Mouse (Mus musculus): ENCODE measurements around the gene Cenpk. TPM values are rescaled to one million over a fixed set of nuclear protein-coding genes. Genes with fewer than 3 reads are reported as not detected.
A peak's percentile ranks its signal among the peaks of the same experiment; 100 is the strongest.

Gene Cenpk
- polyA plus RNA-seq, 1 experiment from 2014 or later: 38.9 TPM

DNA sequence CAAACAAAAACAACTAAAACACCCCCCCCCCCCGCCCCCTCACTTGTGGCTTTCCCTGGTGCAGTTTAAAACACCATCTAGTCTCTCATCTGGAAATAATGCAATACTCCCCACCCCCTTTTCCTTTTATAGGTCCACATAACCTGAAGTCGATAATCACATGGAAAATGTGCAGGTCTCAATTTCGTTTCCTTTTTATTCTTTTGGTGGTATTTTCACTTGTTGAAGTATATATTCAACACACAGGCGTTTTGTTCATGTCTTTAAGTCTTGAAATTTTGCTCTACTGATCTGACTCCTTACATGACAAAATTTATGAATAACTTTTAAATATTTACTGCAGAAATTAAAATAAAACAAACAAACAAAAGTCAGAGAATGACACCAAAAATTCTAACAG is 57.9 kb downstream of the Cenpk start:
- H3K9ac ChIP-seq: peak overlapping the region; percentile 54
- no peak for ATAC-seq (replicated peaks; ENCODE audit: insufficient number of reproducible peaks, insufficient read depth, low FRiP score, low read depth)
- H3K27ac ChIP-seq: peak overlapping the region; percentile 97
- H3K4me3 ChIP-seq: peak overlapping the region; percentile 58
- under 1% methylated on average over 4 of the region's 4 CpGs for WGBS
- H3K27me3 ChIP-seq: no peaks in the 10 kb centered on the region
- H3K4me1 ChIP-seq (replicated peaks): 0 out of 2 replicates have a peak, but pooled peaks cover 5% of the 10 kb centered on the region
- H3K4me2 ChIP-seq: peak overlapping the region; percentile 64
- H3K36me3 ChIP-seq: no peaks in the 10 kb centered on the region
- no peaks in the 10 kb centered on the region for H3K9me3 ChIP-seq (replicated peaks)

- peak overlapping the region; percentile 58 for H3K4me3 ChIP-seq
- peak overlapping the region; percentile 59 for H3K9ac ChIP-seq
- no peaks in the 10 kb centered on the region for H3K27me3 ChIP-seq
- H3K36me3 ChIP-seq: no peaks in the 10 kb centered on the region
- H3K9me3 ChIP-seq (replicated peaks): no peaks in the 10 kb centered on the region
- WGBS: 0% methylated on average over 10 of the region's 10 CpGs
- 0 out of 2 replicates have a peak, but pooled peaks cover 5% of the 10 kb centered on the region for H3K4me1 ChIP-seq (replicated peaks)
- peak; percentile 94 for ATAC-seq (replicated peaks; ENCODE audit: insufficient number of reproducible peaks, insufficient read depth, low FRiP score, low read depth)
- H3K4me2 ChIP-seq: peak overlapping the region; percentile 64
- H3K27ac ChIP-seq: peak overlapping the region; percentile 97
These were observed 58.5 kb downstream of the Cenpk start for GRCm38 (mm10) chr13:104286897-104287309.

GRCm38 (mm10) chr13:104287366-104288225 is 59.2 kb downstream of the Cenpk start, which contains the start of gene Adamts6:
Gene Adamts6, plus strand, starts transcription at chr13:104287835.
- Histone ChIP-seq H3K36me3 (no peaks in the 10 kb centered on the region), H3K27ac (peak within 1 kb of the TSS; percentile 97), H3K4me3 (peak within 1 kb of the TSS; percentile 58), H3K4me1 (replicated peaks) (0 out of 2 replicates have a peak, but pooled peaks cover 5% of the 10 kb centered on the region), H3K4me2 (peak within 1 kb of the TSS; percentile 64), H3K27me3 (no peaks in the 10 kb centered on the region), H3K9me3 (replicated peaks) (no peaks in the 10 kb centered on the region), H3K9ac (peak within 1 kb of the TSS; percentile 59)
- ATAC-seq (replicated peaks; ENCODE audit: insufficient number of reproducible peaks, insufficient read depth, low FRiP score, low read depth): no peak
- WGBS: 1% methylated on average over 23 of the region's 23 CpGs

DNA sequence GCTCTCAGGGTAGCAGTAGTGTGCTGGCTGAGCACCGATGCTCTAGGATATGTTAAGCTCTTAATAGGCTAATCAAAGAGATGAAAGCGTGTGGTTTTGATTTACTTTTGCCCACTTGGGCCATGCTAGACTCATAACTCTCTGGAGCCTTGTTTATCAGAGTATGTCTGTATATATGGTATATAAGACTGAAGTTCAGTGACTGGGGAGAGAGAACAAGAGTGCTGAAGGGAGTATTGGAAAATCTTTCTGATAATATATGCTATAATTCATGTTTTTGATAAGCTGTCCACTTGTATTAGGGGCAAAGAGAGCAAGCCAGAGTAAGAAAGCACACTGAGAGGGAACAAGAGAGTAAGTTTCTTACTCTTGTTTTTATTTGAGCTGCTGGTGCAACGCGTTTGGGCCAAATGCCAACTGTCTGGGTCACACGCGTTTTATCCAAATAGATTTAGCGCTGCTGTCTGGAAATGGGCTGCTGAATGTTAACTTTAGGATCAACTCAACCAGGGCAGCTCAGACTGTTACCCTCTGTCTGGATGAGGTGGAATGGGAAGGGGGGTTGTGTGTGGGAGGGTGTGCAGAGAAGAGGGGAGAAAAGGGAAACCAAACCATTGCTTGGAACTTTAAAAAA is 59.9 kb downstream of the Cenpk start:
- peak overlapping the region; percentile 59 for H3K9ac ChIP-seq
- ATAC-seq (replicated peaks; ENCODE audit: insufficient number of reproducible peaks, insufficient read depth, low FRiP score, low read depth): no peak
- H3K4me2 ChIP-seq: peak overlapping the region; percentile 64
- no peaks in the 10 kb centered on the region for H3K9me3 ChIP-seq (replicated peaks)
- no peaks in the 10 kb centered on the region for H3K27me3 ChIP-seq
- no peaks in the 10 kb centered on the region for H3K36me3 ChIP-seq
- peak overlapping the region; percentile 97 for H3K27ac ChIP-seq
- 1% methylated on average over 7 of the region's 7 CpGs for WGBS
- 0 out of 2 replicates have a peak, but pooled peaks cover 5% of the 10 kb centered on the region for H3K4me1 ChIP-seq (replicated peaks)
- H3K4me3 ChIP-seq: peak overlapping the region; percentile 58

- H3K4me1 ChIP-seq (replicated peaks): 0 out of 2 replicates have a peak, but pooled peaks cover 5% of the 10 kb centered on the region
- no peaks in the 10 kb centered on the region for H3K27me3 ChIP-seq
- ATAC-seq (replicated peaks; ENCODE audit: insufficient number of reproducible peaks, insufficient read depth, low FRiP score, low read depth): no peak
- peak overlapping the region; percentile 58 for H3K4me3 ChIP-seq
- H3K4me2 ChIP-seq: peak overlapping the region; percentile 64
- peak overlapping the region; percentile 97; the same call in 1 of the 2 replicates for H3K27ac ChIP-seq
- no peak overlapping the region for H3K9ac ChIP-seq
- H3K9me3 ChIP-seq (replicated peaks): no peaks in the 10 kb centered on the region
- H3K36me3 ChIP-seq: no peaks in the 10 kb centered on the region
These were observed 60.8 kb downstream of the Cenpk start for GRCm38 (mm10) chr13:104289176-104289575.

DNA sequence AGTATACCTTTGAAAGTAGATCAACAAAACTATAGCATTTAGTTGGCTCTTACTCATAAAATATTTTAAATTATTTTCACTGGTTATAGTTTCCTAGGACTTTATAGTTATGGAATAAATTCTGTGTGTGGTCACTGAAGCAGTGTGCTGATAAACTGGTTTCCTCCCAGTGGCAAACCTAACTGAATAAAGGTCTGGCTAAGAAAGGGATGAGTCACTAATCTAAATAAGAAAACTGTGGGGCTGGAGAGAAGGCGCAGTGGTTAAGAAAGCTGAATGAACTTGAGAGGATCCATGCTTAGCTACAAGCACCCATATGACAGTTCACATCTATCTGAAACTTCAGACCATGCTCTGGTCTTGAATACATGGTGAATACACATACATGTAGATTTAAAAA is 67.1 kb downstream of the Cenpk start:
- peaks cover 4% of the 10 kb centered on the region; the same call in 1 of the 2 replicates for H3K4me1 ChIP-seq (replicated peaks)
- no peak for ATAC-seq (replicated peaks; ENCODE audit: insufficient number of reproducible peaks, insufficient read depth, low FRiP score, low read depth)
- H3K4me3 ChIP-seq: no peak overlapping the region
- H3K27me3 ChIP-seq: no peaks in the 10 kb centered on the region
- H3K9ac ChIP-seq: no peak overlapping the region
- H3K36me3 ChIP-seq: peaks cover 23% of the 10 kb centered on the region
- H3K4me2 ChIP-seq: no peak overlapping the region
- no peaks in the 10 kb centered on the region for H3K9me3 ChIP-seq (replicated peaks)
- no peak overlapping the region for H3K27ac ChIP-seq
- 76% methylated on average over 1 of the region's 1 CpGs for WGBS

Other genes starting within 250 kb of the Cenpk start
- 18.6 and 19.4 TPM in 2 replicates for gene Nln, start 119.0 kb upstream of the Cenpk start, polyA plus RNA-seq (2015; fragmentation: Nextera tagmentation; extraction: Ambion mirVana)
- gene Sgtb, start 118.9 kb upstream of the Cenpk start, polyA plus RNA-seq (2015; fragmentation: Nextera tagmentation; extraction: Ambion mirVana): 2.2 and 2.5 TPM in 2 replicates
- gene Trappc13, start 50.1 kb upstream of the Cenpk start, polyA plus RNA-seq (2015; fragmentation: Nextera tagmentation; extraction: Ambion mirVana): 43.7 and 44.3 TPM in 2 replicates
- 12.9 and 13.6 TPM in 2 replicates for gene Trim23, start 49.8 kb upstream of the Cenpk start, polyA plus RNA-seq (2015; fragmentation: Nextera tagmentation; extraction: Ambion mirVana)
- 8.7 and 8.8 TPM in 2 replicates for gene Ppwd1, start 232 bp downstream of the Cenpk start, polyA plus RNA-seq (2015; fragmentation: Nextera tagmentation; extraction: Ambion mirVana)
- 4.6 and 5.1 TPM in 2 replicates for gene Adamts6, start 59.2 kb downstream of the Cenpk start, polyA plus RNA-seq (2015; fragmentation: Nextera tagmentation; extraction: Ambion mirVana)

Measured in heart, embryonic 15.5 days (tissue).